Mouse (Mus musculus): ENCODE measurements around the gene Lgals4. TPM values are rescaled to one million over a fixed set of nuclear protein-coding genes. Genes with fewer than 3 reads are reported as not detected.

Lgals4 gene
- polyA plus RNA-seq, 1 experiment from 2014 or later, result 3.3 TPM

DNA sequence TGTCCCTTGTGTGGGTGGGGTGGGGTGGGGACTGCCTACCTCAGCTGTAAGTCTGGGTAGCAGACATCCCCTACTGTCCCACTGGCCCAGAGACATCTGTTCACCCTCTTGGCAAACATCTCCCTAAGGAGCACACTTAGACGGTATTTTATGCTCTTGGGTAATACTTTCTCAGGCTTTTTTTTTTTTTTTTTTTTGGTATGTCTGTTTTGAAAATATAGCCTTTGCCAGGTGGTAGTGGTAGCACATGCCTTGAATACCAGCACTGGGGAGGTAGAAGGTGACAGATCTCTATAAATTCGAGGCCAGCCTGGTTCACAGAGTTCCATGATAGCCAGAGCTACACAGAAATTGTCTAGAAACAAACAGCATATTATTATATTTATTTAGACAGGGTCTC lies 9.7 kb upstream of the Lgals4 start:
- ATAC-seq (ENCODE audit: low FRiP score, low TSS enrichment), result no peak
- peaks cover 11% of the 10 kb centered on the region for H3K4me1 ChIP-seq (ENCODE audit: control insufficient read depth, insufficient read depth, low read length)
- 55% methylated on average over 2 of the region's 2 CpGs for WGBS
- no peak overlapping the region for H3K4me2 ChIP-seq (ENCODE audit: low read length)
- H3K27me3 ChIP-seq (ENCODE audit: control insufficient read depth, insufficient read depth, low read length), result no peaks in the 10 kb centered on the region
- 0 out of 2 replicates have a peak overlapping the region, but pooled peaks have one; percentile 74 for H3K27ac ChIP-seq (replicated peaks; ENCODE audit: low read depth, low read length)
- no peak overlapping the region for H3K9ac ChIP-seq (replicated peaks; ENCODE audit: low read length)
- H3K9me3 ChIP-seq (ENCODE audit: control insufficient read depth, low read length), result no peaks in the 10 kb centered on the region
- peaks cover 44% of the 10 kb centered on the region for H3K36me3 ChIP-seq (ENCODE audit: control insufficient read depth, insufficient read depth, low read length)
- H3K4me3 ChIP-seq (replicated peaks; ENCODE audit: low read depth, low read length), result no peak overlapping the region
- DNase-seq, result no peak

DNA sequence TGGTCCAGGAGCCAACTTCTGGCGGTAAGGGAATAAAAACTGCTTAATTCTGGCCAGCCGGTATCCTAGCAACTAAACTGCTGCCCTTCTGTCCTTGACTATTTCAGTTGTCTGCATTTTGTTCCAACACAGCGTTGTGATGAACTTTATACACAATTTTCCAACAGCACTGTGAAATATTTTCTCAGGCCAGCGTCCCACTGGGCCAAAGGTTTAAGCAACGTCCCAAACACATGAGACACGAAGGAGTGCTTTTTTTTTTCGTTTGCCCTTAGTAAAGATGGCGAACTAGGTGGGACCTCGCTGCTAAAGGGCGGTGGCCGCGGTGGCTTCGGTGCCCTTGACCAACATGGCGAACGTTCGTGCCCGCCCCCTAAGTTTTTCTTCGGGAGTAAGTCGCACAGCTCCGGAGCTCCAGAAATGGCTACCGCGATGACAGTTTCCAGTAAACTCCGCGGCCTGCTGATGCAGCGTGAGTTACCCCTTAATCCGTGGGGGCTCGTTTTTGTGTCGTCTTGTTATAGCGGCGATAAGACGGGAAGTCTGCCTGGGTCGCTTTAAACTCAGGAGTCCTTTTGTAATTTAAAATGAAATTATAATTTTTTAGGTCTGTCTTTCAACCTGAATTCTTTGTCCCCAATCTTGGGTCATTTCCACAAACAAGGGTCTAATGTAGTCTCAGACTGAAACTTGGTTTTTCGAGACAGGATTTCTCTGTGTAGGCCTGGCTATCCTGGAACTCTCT lies 8.5 kb upstream of the Lgals4 start, which contains the start of gene Ech1:
Gene Ech1, plus strand, starts transcription at position 277 of the 745 bp plus-strand sequence.
- peaks cover 37% of the 10 kb centered on the region for H3K36me3 ChIP-seq (ENCODE audit: control insufficient read depth, insufficient read depth, low read length)
- no peaks in the 10 kb centered on the region for H3K9me3 ChIP-seq (ENCODE audit: control insufficient read depth, low read length)
- peak within 1 kb of the TSS; percentile 65 for H3K4me2 ChIP-seq (ENCODE audit: low read length)
- peak; percentile 76; the same call in 1 of the 2 replicates for ATAC-seq (ENCODE audit: low FRiP score, low TSS enrichment)
- H3K4me3 ChIP-seq (replicated peaks; ENCODE audit: low read depth, low read length), result peak within 1 kb of the TSS; percentile 45
- DNase-seq, result peak; percentile 96
- H3K27me3 ChIP-seq (ENCODE audit: control insufficient read depth, insufficient read depth, low read length), result no peaks in the 10 kb centered on the region
- 3% methylated on average over 33 of the region's 33 CpGs for WGBS
- peaks cover 11% of the 10 kb centered on the region for H3K4me1 ChIP-seq (ENCODE audit: control insufficient read depth, insufficient read depth, low read length)
- H3K9ac ChIP-seq (replicated peaks; ENCODE audit: low read length), result peak within 1 kb of the TSS; percentile 41
- H3K27ac ChIP-seq (replicated peaks; ENCODE audit: low read depth, low read length), result peak within 1 kb of the TSS; percentile 74

DNA sequence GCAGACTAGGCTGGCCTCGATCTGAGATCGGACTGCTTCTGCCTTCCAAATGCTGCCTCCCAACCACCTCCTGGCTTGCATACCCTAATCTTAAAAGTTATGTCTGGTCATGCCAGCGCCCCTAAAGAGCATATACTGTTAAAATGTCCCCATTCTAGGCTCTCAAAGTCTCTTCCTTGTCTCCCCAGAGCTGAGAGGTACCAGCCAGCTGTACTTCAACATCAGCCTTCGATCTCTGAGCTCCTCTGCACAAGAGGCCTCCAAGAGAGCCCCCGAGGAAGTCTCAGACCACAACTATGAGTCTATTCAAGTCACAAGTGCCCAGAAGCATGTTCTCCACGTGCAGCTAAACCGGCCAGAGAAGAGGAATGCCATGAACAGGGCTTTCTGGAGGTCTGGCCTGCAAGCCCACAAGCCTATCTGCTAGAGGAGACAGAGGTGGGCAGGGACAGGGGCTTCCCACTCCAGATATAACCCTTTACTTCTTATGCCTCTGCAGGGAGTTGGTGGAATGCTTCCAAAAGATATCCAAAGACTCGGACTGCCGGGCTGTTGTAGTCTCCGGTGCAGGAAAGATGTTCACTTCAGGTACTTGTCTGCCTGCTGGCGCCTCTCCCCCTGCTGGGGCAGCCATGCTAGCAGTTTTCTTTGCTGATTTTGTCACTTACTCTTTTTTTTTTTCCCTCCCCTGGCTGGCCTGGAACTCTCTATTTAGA lies 7.8 kb upstream of the Lgals4 start:
- no peak for ATAC-seq (ENCODE audit: low FRiP score, low TSS enrichment)
- peaks cover 33% of the 10 kb centered on the region for H3K36me3 ChIP-seq (ENCODE audit: control insufficient read depth, insufficient read depth, low read length)
- H3K9me3 ChIP-seq (ENCODE audit: control insufficient read depth, low read length), result no peaks in the 10 kb centered on the region
- peak overlapping the region; percentile 74; the same call in 1 of the 2 replicates for H3K27ac ChIP-seq (replicated peaks; ENCODE audit: low read depth, low read length)
- peak overlapping the region; percentile 41 for H3K9ac ChIP-seq (replicated peaks; ENCODE audit: low read length)
- H3K4me2 ChIP-seq (ENCODE audit: low read length), result peak overlapping the region; percentile 65
- H3K27me3 ChIP-seq (ENCODE audit: control insufficient read depth, insufficient read depth, low read length), result no peaks in the 10 kb centered on the region
- H3K4me3 ChIP-seq (replicated peaks; ENCODE audit: low read depth, low read length), result peak overlapping the region; percentile 45
- WGBS, result 64% methylated on average over 11 of the region's 11 CpGs
- H3K4me1 ChIP-seq (ENCODE audit: control insufficient read depth, insufficient read depth, low read length), result peaks cover 11% of the 10 kb centered on the region
- no peak for DNase-seq

DNA sequence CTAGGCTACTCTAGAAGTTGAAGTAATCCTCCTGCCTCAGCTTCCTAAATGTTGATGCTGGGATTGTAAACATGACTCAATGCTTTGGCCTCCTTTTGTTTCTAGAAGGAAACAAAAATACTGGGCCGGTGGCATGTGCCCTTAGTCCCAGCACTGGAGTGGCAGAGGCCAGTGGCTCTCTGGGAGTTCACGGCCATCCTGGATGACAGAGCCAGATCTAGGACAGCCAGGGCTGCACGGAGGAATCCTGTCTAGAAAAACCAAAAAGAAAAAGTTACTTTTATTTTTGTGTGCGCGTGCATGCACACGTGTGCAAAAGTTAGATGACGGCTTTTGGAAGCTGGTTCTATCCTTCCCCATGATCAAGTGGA lies 7.3 kb upstream of the Lgals4 start:
- Histone ChIP-seq H3K4me2 (ENCODE audit: low read length) (no peak overlapping the region), H3K36me3 (ENCODE audit: control insufficient read depth, insufficient read depth, low read length) (peaks cover 30% of the 10 kb centered on the region), H3K27me3 (ENCODE audit: control insufficient read depth, insufficient read depth, low read length) (no peaks in the 10 kb centered on the region), H3K27ac (replicated peaks; ENCODE audit: low read depth, low read length) (no peak overlapping the region), H3K9ac (replicated peaks; ENCODE audit: low read length) (no peak overlapping the region), H3K4me1 (ENCODE audit: control insufficient read depth, insufficient read depth, low read length) (peaks cover 11% of the 10 kb centered on the region), H3K4me3 (replicated peaks; ENCODE audit: low read depth, low read length) (no peak overlapping the region), H3K9me3 (ENCODE audit: control insufficient read depth, low read length) (no peaks in the 10 kb centered on the region)
- DNase-seq (no peak), ATAC-seq (ENCODE audit: low FRiP score, low TSS enrichment) (no peak)
- WGBS, result 95% methylated on average over 7 of the region's 7 CpGs

DNA sequence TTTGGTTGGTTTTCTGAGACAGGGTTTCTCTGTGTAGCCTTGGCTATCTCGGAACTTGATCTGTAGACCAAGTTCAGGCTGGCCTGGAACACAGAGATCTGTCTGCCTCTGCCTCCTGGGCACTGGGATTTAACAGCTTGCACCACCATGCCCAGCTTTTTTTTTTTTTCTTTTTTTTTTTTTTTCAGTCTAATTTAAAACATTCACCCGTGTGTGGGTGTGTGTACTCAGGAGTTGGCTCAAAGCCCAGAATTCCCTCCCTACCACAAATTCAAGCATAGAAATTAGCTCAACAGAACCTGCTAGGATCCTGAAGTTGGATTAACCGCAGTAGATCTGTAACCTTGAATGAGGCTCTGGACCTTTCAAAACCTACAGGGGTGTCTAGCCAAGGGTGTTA lies 6.3 kb upstream of the Lgals4 start:
- Histone ChIP-seq H3K4me2 (ENCODE audit: low read length) (no peak overlapping the region), H3K4me1 (ENCODE audit: control insufficient read depth, insufficient read depth, low read length) (peaks cover 11% of the 10 kb centered on the region), H3K27ac (replicated peaks; ENCODE audit: low read depth, low read length) (no peak overlapping the region), H3K9ac (replicated peaks; ENCODE audit: low read length) (no peak overlapping the region), H3K36me3 (ENCODE audit: control insufficient read depth, insufficient read depth, low read length) (peaks cover 27% of the 10 kb centered on the region), H3K27me3 (ENCODE audit: control insufficient read depth, insufficient read depth, low read length) (no peaks in the 10 kb centered on the region), H3K9me3 (ENCODE audit: control insufficient read depth, low read length) (no peaks in the 10 kb centered on the region), H3K4me3 (replicated peaks; ENCODE audit: low read depth, low read length) (no peak overlapping the region)
- no peak for ATAC-seq (ENCODE audit: low FRiP score, low TSS enrichment)
- peak; percentile 56 for DNase-seq
- WGBS, result 61% methylated on average over 3 of the region's 3 CpGs

DNA sequence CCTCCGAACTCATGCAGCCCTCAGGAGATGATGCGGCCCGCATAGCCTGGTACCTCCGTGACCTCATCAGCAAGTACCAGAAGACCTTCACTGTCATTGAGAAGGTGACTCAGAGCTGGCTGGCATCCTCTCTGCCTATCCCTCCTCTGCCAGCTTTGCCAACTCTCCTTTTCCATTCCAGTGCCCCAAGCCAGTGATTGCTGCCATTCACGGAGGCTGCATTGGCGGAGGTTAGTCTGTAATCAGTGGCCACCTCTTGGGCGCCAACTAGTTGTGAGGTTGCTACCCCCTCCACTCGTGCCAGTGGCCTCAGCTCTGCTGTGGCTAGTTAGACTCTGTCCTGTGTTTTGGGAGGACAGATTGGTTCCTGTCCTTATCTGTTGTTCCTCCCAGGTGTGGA lies 3.8 kb upstream of the Lgals4 start:
- Histone ChIP-seq H3K27me3 (ENCODE audit: control insufficient read depth, insufficient read depth, low read length) (no peaks in the 10 kb centered on the region), H3K4me2 (ENCODE audit: low read length) (no peak overlapping the region), H3K4me1 (ENCODE audit: control insufficient read depth, insufficient read depth, low read length) (peaks cover 7% of the 10 kb centered on the region), H3K27ac (replicated peaks; ENCODE audit: low read depth, low read length) (no peak overlapping the region), H3K9ac (replicated peaks; ENCODE audit: low read length) (no peak overlapping the region), H3K4me3 (replicated peaks; ENCODE audit: low read depth, low read length) (no peak overlapping the region), H3K9me3 (ENCODE audit: control insufficient read depth, low read length) (no peaks in the 10 kb centered on the region), H3K36me3 (ENCODE audit: control insufficient read depth, insufficient read depth, low read length) (peaks cover 17% of the 10 kb centered on the region)
- DNase-seq (no peak), ATAC-seq (ENCODE audit: low FRiP score, low TSS enrichment) (no peak)
- 96% methylated on average over 8 of the region's 8 CpGs for WGBS

DNA sequence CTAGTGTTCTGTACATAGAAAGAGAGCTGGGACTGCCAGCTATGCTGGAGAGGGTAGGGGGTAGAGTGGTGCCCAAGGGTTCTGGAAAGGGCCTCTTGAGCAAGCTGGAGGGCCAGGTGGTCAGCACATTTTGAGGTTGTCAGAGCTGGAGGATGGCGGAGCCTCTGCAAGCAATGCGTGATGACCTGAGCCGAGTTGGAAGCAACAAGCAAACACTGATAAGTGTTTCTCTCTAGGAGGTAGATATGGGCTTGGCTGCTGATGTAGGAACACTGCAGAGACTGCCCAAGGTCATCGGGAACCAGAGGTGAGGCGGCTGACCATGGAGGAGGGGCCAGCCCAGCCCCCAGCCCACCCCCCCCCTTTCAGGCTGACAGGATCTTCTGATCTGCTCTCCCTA lies 2.7 kb upstream of the Lgals4 start:
- no peak overlapping the region for H3K4me3 ChIP-seq (replicated peaks; ENCODE audit: low read depth, low read length)
- H3K4me1 ChIP-seq (ENCODE audit: control insufficient read depth, insufficient read depth, low read length), result 0 out of 2 replicates have a peak, but pooled peaks cover under 1% of the 10 kb centered on the region
- no peak overlapping the region for H3K27ac ChIP-seq (replicated peaks; ENCODE audit: low read depth, low read length)
- no peaks in the 10 kb centered on the region for H3K27me3 ChIP-seq (ENCODE audit: control insufficient read depth, insufficient read depth, low read length)
- ATAC-seq (ENCODE audit: low FRiP score, low TSS enrichment) (no peak), DNase-seq (no peak)
- WGBS, result 92% methylated on average over 5 of the region's 5 CpGs
- no peaks in the 10 kb centered on the region for H3K9me3 ChIP-seq (ENCODE audit: control insufficient read depth, low read length)
- H3K36me3 ChIP-seq (ENCODE audit: control insufficient read depth, insufficient read depth, low read length), result peaks cover 17% of the 10 kb centered on the region
- H3K9ac ChIP-seq (replicated peaks; ENCODE audit: low read length), result no peak overlapping the region
- no peak overlapping the region for H3K4me2 ChIP-seq (ENCODE audit: low read length)

DNA sequence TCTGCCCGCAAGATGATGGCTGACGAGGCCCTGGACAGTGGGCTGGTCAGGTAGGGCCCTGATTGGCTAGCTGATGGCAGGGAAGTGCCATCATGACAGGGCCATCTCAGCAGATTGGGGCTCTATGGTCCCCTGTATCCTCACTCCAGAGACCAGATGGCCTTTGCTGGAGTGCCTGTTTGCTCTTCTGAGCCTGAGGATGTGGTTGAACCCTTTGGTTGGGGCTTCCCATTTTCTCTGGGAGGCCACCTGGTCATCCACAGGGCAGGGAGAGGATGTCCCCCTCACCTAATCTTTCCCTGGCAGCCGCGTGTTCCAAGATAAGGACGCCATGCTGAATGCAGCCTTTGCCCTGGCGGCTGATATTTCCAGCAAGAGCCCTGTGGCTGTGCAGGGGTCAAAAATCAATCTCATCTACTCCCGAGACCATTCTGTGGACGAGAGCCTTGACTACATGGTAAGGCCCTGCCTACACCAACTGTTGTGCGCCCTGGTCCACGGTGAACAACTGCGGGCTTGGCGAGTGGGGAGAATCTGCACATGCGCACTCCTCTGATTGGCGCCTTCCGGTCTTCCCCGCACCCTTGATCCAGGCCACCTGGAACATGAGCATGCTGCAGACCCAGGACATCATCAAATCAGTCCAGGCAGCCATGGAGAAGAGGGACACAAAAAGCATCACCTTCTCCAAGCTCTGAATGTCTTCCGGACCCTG lies 2.1 kb upstream of the Lgals4 start:
- H3K9ac ChIP-seq (replicated peaks; ENCODE audit: low read length), result no peak overlapping the region
- H3K4me3 ChIP-seq (replicated peaks; ENCODE audit: low read depth, low read length), result no peak overlapping the region
- H3K27ac ChIP-seq (replicated peaks; ENCODE audit: low read depth, low read length), result no peak overlapping the region
- H3K4me1 ChIP-seq (ENCODE audit: control insufficient read depth, insufficient read depth, low read length), result no peaks in the 10 kb centered on the region
- H3K4me2 ChIP-seq (ENCODE audit: low read length), result no peak overlapping the region
- ATAC-seq (ENCODE audit: low FRiP score, low TSS enrichment) (no peak), DNase-seq (no peak)
- H3K36me3 ChIP-seq (ENCODE audit: control insufficient read depth, insufficient read depth, low read length), result peaks cover 17% of the 10 kb centered on the region
- no peaks in the 10 kb centered on the region for H3K9me3 ChIP-seq (ENCODE audit: control insufficient read depth, low read length)
- WGBS, result 92% methylated on average over 17 of the region's 17 CpGs
- no peaks in the 10 kb centered on the region for H3K27me3 ChIP-seq (ENCODE audit: control insufficient read depth, insufficient read depth, low read length)

Data from midbrain, embryonic 14.5 days (tissue).